Mouse (Mus musculus): ENCODE results near the gene Thap2. TPM values are rescaled to one million over a fixed set of nuclear protein-coding genes. Genes with fewer than 3 reads are reported as not detected.

Gene Thap2
- 4.3 and 5.6 TPM in 2 replicates for polyA plus RNA-seq (2012; rRNA removed)

- DNase-seq (ENCODE audit: low read depth): peak; percentile 81
These were observed at the start of gene Thap2, which contains the start of gene Zfc3h1 for GRCm38 (mm10) chr10:115384221-115385017. TSS of gene Thap2 (minus strand) at chr10:115384443. TSS of gene Zfc3h1 (plus strand) at chr10:115384959.

GRCm38 (mm10) chr10:115425351-115425750 lies 41.1 kb upstream of the Thap2 start:
- DNase-seq (ENCODE audit: low read depth): no peak

GRCm38 (mm10) chr10:115421976-115422375 lies 37.7 kb upstream of the Thap2 start:
- no peak for DNase-seq (ENCODE audit: low read depth)

- no peak for DNase-seq (ENCODE audit: low read depth)
These were observed 29.8 kb upstream of the Thap2 start for GRCm38 (mm10) chr10:115414056-115414455.

GRCm38 (mm10) chr10:115413496-115413895 lies 29.3 kb upstream of the Thap2 start:
- no peak for DNase-seq (ENCODE audit: low read depth)

GRCm38 (mm10) chr10:115406393-115406792 lies 22.1 kb upstream of the Thap2 start:
- DNase-seq (ENCODE audit: low read depth): no peak

GRCm38 (mm10) chr10:115391896-115392295 lies 7.7 kb upstream of the Thap2 start:
- DNase-seq (ENCODE audit: low read depth): no peak

- DNase-seq (ENCODE audit: low read depth): no peak
These were observed 6.8 kb upstream of the Thap2 start for GRCm38 (mm10) chr10:115391076-115391475.

- DNase-seq (ENCODE audit: low read depth): no peak
These were observed 3.6 kb upstream of the Thap2 start for GRCm38 (mm10) chr10:115387891-115388290.

GRCm38 (mm10) chr10:115385018-115386002 lies 1.1 kb upstream of the Thap2 start:
- DNase-seq (ENCODE audit: low read depth): no peak

- DNase-seq (ENCODE audit: low read depth): no peak
These were observed 511 bp downstream of the Thap2 start for GRCm38 (mm10) chr10:115383644-115384220.

GRCm38 (mm10) chr10:115382846-115383643 lies 1.2 kb downstream of the Thap2 start:
- no peak for DNase-seq (ENCODE audit: low read depth)

GRCm38 (mm10) chr10:115381506-115382084 lies 2.6 kb downstream of the Thap2 start:
- DNase-seq (ENCODE audit: low read depth): no peak

- no peak for DNase-seq (ENCODE audit: low read depth)
These were observed 21.1 kb downstream of the Thap2 start for GRCm38 (mm10) chr10:115363151-115363550.

- no peak for DNase-seq (ENCODE audit: low read depth)
These were observed 21.6 kb downstream of the Thap2 start for GRCm38 (mm10) chr10:115362623-115362964.

GRCm38 (mm10) chr10:115361840-115362622 lies 22.2 kb downstream of the Thap2 start, which contains the start of gene Tmem19:
TSS of gene Tmem19 (minus strand) at chr10:115362501.
- no peak for DNase-seq (ENCODE audit: low read depth)

GRCm38 (mm10) chr10:115359066-115359465 lies 25.2 kb downstream of the Thap2 start:
- no peak for DNase-seq (ENCODE audit: low read depth)

GRCm38 (mm10) chr10:115358216-115358919 lies 25.9 kb downstream of the Thap2 start:
- DNase-seq (ENCODE audit: low read depth): no peak

- DNase-seq (ENCODE audit: low read depth): no peak
These were observed 28.1 kb downstream of the Thap2 start for GRCm38 (mm10) chr10:115356106-115356505.
